ENCODE assay signal across 20 mouse cellular contexts in genomic region chr11:75741615-75742014, GRCm38 (mm10). TPM values are rescaled to one million over a fixed set of nuclear protein-coding genes. Genes with fewer than 3 reads are reported as not detected.
DNase-seq lines count a peak whose midpoint lies in the region; ATAC-seq lines count a peak whose summit lies in the region.
"Had no signal": no experiment of that assay in that cellular context is flagged by ENCODE, and none has a peak within 500 bp of the region (broad histone marks: within the 10 kb centered on the region; RNA-seq: fewer than 3 reads in every experiment).

No protein-coding gene starts in this region.

- no peak for DNase-seq in heart, postnatal 10 days
- no peak for DNase-seq in liver, embryonic 13.5 days
- no peak for DNase-seq in liver
- DNase-seq in layer of hippocampus, adult 18-20 months (ENCODE audit: low spot score in 2 of 2): no peak
- no peak for DNase-seq in gastrocnemius, postnatal 25 days
- DNase-seq: adrenal gland, adult 8-10 months; cerebellum, adult 11 months; kidney, adult 11 months; kidney, postnatal 10 days; layer of hippocampus, adult 9-11 months; lung, postnatal 14 days; thymus, postnatal 36 days had no signal

- intact Hi-C loops in heart, postnatal 10 days (cut with DNase I): no loop called here

- 42% methylated on average over 3 of the region's 3 CpGs for WGBS in heart, embryonic 14.5 days
- 22% methylated on average over 3 of the region's 3 CpGs for WGBS in liver, embryonic 13.5 days (ENCODE audit: insufficient replicate concordance)
- whole genome bisulfite sequencing in intestine, embryonic 15.5 days: 61% methylated on average over 3 of the region's 3 CpGs
- WGBS in neural tube, embryonic 15.5 days: 72% methylated on average over 3 of the region's 3 CpGs

- ATAC-seq in heart, embryonic 14.5 days (ENCODE audit: insufficient number of reproducible peaks, insufficient read depth, low FRiP score, low read depth): no peak
- ATAC-seq in liver, embryonic 13.5 days (ENCODE audit: low read depth): no peak
- ATAC-seq in intestine, embryonic 15.5 days: peak; percentile 37; the same call in 1 of the 2 replicates
- ATAC-seq in neural tube, embryonic 15.5 days (ENCODE audit: low FRiP score): no peak
- ATAC-seq: forebrain, embryonic 15.5 days had no signal

- peak overlapping the region in 1 of 2 experiments; percentile 29; a peak in 2 of 4 replicates for H3K27ac ChIP-seq in heart, embryonic 14.5 days (replicated peaks in 1 of 2; ENCODE audit: control insufficient read depth in 1 of 2, insufficient read depth in 1 of 2, low read depth in 2 of 2, low read length in 2 of 2)
- peak overlapping the region; percentile 32; the same call in 1 of the 2 replicates for H3K27ac ChIP-seq in liver, embryonic 13.5 days
- H3K27ac ChIP-seq in intestine, embryonic 15.5 days: no peak overlapping the region
- H3K27ac ChIP-seq in neural tube, embryonic 15.5 days (replicated peaks): peak overlapping the region; percentile 33; the same call in 1 of the 2 replicates
- H3K27ac ChIP-seq: forebrain, embryonic 15.5 days; hindbrain, embryonic 12.5 days; limb, embryonic 15.5 days; midbrain, embryonic 10.5 days had no signal

- H3K9ac ChIP-seq in heart, embryonic 14.5 days (ENCODE audit: low read length): no peak overlapping the region
- no peak overlapping the region for H3K9ac ChIP-seq in liver, embryonic 13.5 days
- H3K9ac ChIP-seq in intestine, embryonic 15.5 days: no peak overlapping the region
- H3K9ac ChIP-seq in neural tube, embryonic 15.5 days (replicated peaks): no peak overlapping the region
- H3K9ac ChIP-seq: forebrain, embryonic 15.5 days; hindbrain, embryonic 12.5 days; limb, embryonic 15.5 days had no signal

- H3K4me2 ChIP-seq in heart, embryonic 14.5 days (ENCODE audit: low read length): peak overlapping the region; percentile 4; the same call in 1 of the 2 replicates
- no peak overlapping the region for H3K4me2 ChIP-seq in liver, embryonic 13.5 days
- no peak overlapping the region for H3K4me2 ChIP-seq in intestine, embryonic 15.5 days (replicated peaks)
- H3K4me2 ChIP-seq in neural tube, embryonic 15.5 days: no peak overlapping the region
- H3K4me2 ChIP-seq: forebrain, embryonic 15.5 days; hindbrain, embryonic 12.5 days; limb, embryonic 15.5 days had no signal

- no peaks in the 10 kb centered on the region for H3K27me3 ChIP-seq in heart, embryonic 14.5 days (ENCODE audit: control insufficient read depth, insufficient read depth, low read length)
- no peaks in the 10 kb centered on the region for H3K27me3 ChIP-seq in liver, embryonic 13.5 days
- H3K27me3 ChIP-seq in intestine, embryonic 15.5 days (replicated peaks): no peaks in the 10 kb centered on the region
- no peaks in the 10 kb centered on the region for H3K27me3 ChIP-seq in neural tube, embryonic 15.5 days (replicated peaks)
- H3K27me3 ChIP-seq: forebrain, embryonic 15.5 days; hindbrain, embryonic 12.5 days; limb, embryonic 15.5 days had no signal

- H3K9me3 ChIP-seq in heart, embryonic 14.5 days (ENCODE audit: control insufficient read depth, low read length): no peaks in the 10 kb centered on the region
- H3K9me3 ChIP-seq in liver, embryonic 13.5 days (replicated peaks): no peaks in the 10 kb centered on the region
- H3K9me3 ChIP-seq in intestine, embryonic 15.5 days: no peaks in the 10 kb centered on the region
- no peaks in the 10 kb centered on the region for H3K9me3 ChIP-seq in neural tube, embryonic 15.5 days (replicated peaks)
- H3K9me3 ChIP-seq: forebrain, embryonic 15.5 days; hindbrain, embryonic 12.5 days; limb, embryonic 15.5 days; midbrain, embryonic 10.5 days had no signal

- H3K36me3 ChIP-seq in heart, embryonic 14.5 days (ENCODE audit: control insufficient read depth, insufficient read depth, low read length): peaks cover 31% of the 10 kb centered on the region
- H3K36me3 ChIP-seq in liver, embryonic 13.5 days: peaks cover 46% of the 10 kb centered on the region
- peaks cover 4% of the 10 kb centered on the region; the same call in 1 of the 2 replicates for H3K36me3 ChIP-seq in intestine, embryonic 15.5 days
- no peaks in the 10 kb centered on the region; the same call in 1 of the 2 replicates for H3K36me3 ChIP-seq in neural tube, embryonic 15.5 days

- H3K4me1 ChIP-seq in heart, embryonic 14.5 days (ENCODE audit: control insufficient read depth in 2 of 2, insufficient read depth in 2 of 2, low read length in 2 of 2): peaks cover 4 to 50% of the 10 kb centered on the region in 2 experiments
- peaks cover 76% of the 10 kb centered on the region for H3K4me1 ChIP-seq in liver, embryonic 13.5 days (replicated peaks)
- H3K4me1 ChIP-seq in intestine, embryonic 15.5 days (replicated peaks): peaks cover 27% of the 10 kb centered on the region
- peaks cover 45% of the 10 kb centered on the region for H3K4me1 ChIP-seq in neural tube, embryonic 15.5 days

- H3K4me3 ChIP-seq in heart, embryonic 14.5 days (ENCODE audit: control insufficient read depth in 1 of 2, insufficient read depth in 1 of 2, low read depth in 1 of 2, low read length in 2 of 2): no peak overlapping the region
- H3K4me3 ChIP-seq in liver, embryonic 13.5 days (replicated peaks): no peak overlapping the region
- no peak overlapping the region for H3K4me3 ChIP-seq in intestine, embryonic 15.5 days (replicated peaks)
- H3K4me3 ChIP-seq in neural tube, embryonic 15.5 days (replicated peaks): no peak overlapping the region
- H3K4me3 ChIP-seq: forebrain, embryonic 15.5 days; hindbrain, embryonic 12.5 days; limb, embryonic 15.5 days; midbrain, embryonic 10.5 days had no signal

RNA-seq across cellular contexts. Expression of gene Ywhae, which starts 8.9 kb away (rescaled TPM):
- polyA plus RNA-seq in heart, embryonic 14.5 days (2014; fragmentation: Nextera tagmentation; extraction: Ambion mirVana): 712 and 732 TPM in 2 replicates
- total RNA-seq in heart, postnatal 10 days (2021): 100 to 1,000 TPM; 738 to 749 TPM
- polyA plus RNA-seq in liver, embryonic 13.5 days (2015; fragmentation: Nextera tagmentation; extraction: Ambion mirVana): 325 and 423 TPM in 2 replicates
- 735 and 846 TPM in 2 replicates for polyA plus RNA-seq in intestine, embryonic 15.5 days (2015; fragmentation: Nextera tagmentation; extraction: Ambion mirVana)
- 1,285 and 1,371 TPM in 2 replicates for polyA plus RNA-seq in neural tube, embryonic 15.5 days (2015; fragmentation: Nextera tagmentation; extraction: Ambion mirVana)
- 1,000 to 10,000 TPM; 1,181 to 1,213 TPM for total RNA-seq in layer of hippocampus, adult 18-20 months (2021)
- total RNA-seq in gastrocnemius, postnatal 25 days (2021): 100 to 1,000 TPM; 482 to 493 TPM

RNA-seq across cellular contexts. Expression of gene Doc2b, which starts 54.2 kb away (rescaled TPM):
- polyA plus RNA-seq in heart, embryonic 14.5 days (2014; fragmentation: Nextera tagmentation; extraction: Ambion mirVana): 0.09 and 0.22 TPM in 2 replicates
- total RNA-seq in heart, postnatal 10 days (2021): under 1 TPM; 0.40 to 0.41 TPM
- 0.05 and 0.06 TPM in 2 replicates for polyA plus RNA-seq in liver, embryonic 13.5 days (2015; fragmentation: Nextera tagmentation; extraction: Ambion mirVana)
- polyA plus RNA-seq in intestine, embryonic 15.5 days (2015; fragmentation: Nextera tagmentation; extraction: Ambion mirVana): 1.1 and 1.4 TPM in 2 replicates
- 2.5 and 2.8 TPM in 2 replicates for polyA plus RNA-seq in neural tube, embryonic 15.5 days (2015; fragmentation: Nextera tagmentation; extraction: Ambion mirVana)
- 100 to 1,000 TPM; 105 to 115 TPM for total RNA-seq in layer of hippocampus, adult 18-20 months (2021)
- total RNA-seq in gastrocnemius, postnatal 25 days (2021): under 1 TPM; 0.38 to 0.78 TPM
- total RNA-seq: monocyte, adult 5-6 weeks had no signal
